Mouse (Mus musculus) hindbrain, embryonic 11.5 days (tissue): ENCODE results near the gene Wnt5b. TPM values are rescaled to one million over a fixed set of nuclear protein-coding genes. Genes with fewer than 3 reads are reported as not detected.
"Not testable (repeated sequence)": the region's sequence is repeated elsewhere in the genome, so short reads cannot be mapped to it uniquely, and the experiment has no call there.

Source experiments
- ATAC-seq: fragments of 200-750 bp; cut with Nextera tagmentation; 2 replicates; pipeline ENCODE4 v1.8.0; 2017; ENCODE audit warnings: mild to moderate bottlenecking, moderate TSS enrichment, moderate library complexity; ENCODE audit not compliant: low FRiP score
- DNase-seq: peaks from one replicate; pipeline ENCODE4 v3.0.0-alpha.2; 2015; ENCODE audit warnings: low spot score
- H3K27ac ChIP-seq: fragments of 300-500 bp; sonication (generic); 2 replicates; pipeline ENCODE4 v1.5.1; 2014; ENCODE audit warnings: mild to moderate bottlenecking, low read depth, low read length
- H3K27me3 ChIP-seq: fragments of 300-500 bp; sonication (generic); 2 replicates; pipeline ENCODE4 v1.6.1; 2014; ENCODE audit warnings: mild to moderate bottlenecking, low read length, moderate library complexity, mixed read lengths; ENCODE audit not compliant: control insufficient read depth, insufficient read depth
- H3K36me3 ChIP-seq: fragments of 300-500 bp; sonication (generic); 2 replicates; pipeline ENCODE4 v1.6.1; 2014; ENCODE audit warnings: mild to moderate bottlenecking, low read length, moderate library complexity, mixed read lengths; ENCODE audit not compliant: control insufficient read depth, insufficient read depth
- H3K4me1 ChIP-seq: fragments of 300-500 bp; sonication (generic); replicated peaks from 2 replicates; pipeline ENCODE4 v1.6.1; 2014; ENCODE audit warnings: low read length, mixed read lengths; ENCODE audit not compliant: control insufficient read depth, insufficient read depth
- H3K4me2 ChIP-seq: fragments of 300-500 bp; sonication (generic); replicated peaks from 2 replicates; pipeline ENCODE4 v1.6.1; 2014; ENCODE audit warnings: mild to moderate bottlenecking, low read depth, low read length
- H3K4me3 ChIP-seq: fragments of 300-500 bp; sonication (generic); 2 replicates; pipeline ENCODE4 v1.5.1; 2014; ENCODE audit warnings: low read depth, low read length
- H3K9ac ChIP-seq: fragments of 300-500 bp; sonication (generic); 2 replicates; pipeline ENCODE4 v1.6.1; 2014; ENCODE audit warnings: low read depth, low read length
- H3K9me3 ChIP-seq: fragments of 300-500 bp; sonication (generic); 2 replicates; pipeline ENCODE4 v1.6.1; 2016; ENCODE audit warnings: low read length; ENCODE audit not compliant: control insufficient read depth
- whole genome bisulfite sequencing: fragments of 180-500 bp; shearing (Covaris S2); extraction: QIAGEN DNeasy Blood & Tissue Kit; methylation state at CpG from one replicate; pipeline ENCODE4 v1.1.7; 2014; 5-methylcytosine and 5-hydroxymethylcytosine counted together
- polyA plus RNA-seq: library from polyadenylated mRNA; unstranded; fragments of >200 nt; fragmentation: Nextera tagmentation; extraction: Ambion mirVana; gene quantifications from 2 replicates; pipeline ENCODE4 v1.2.1, GENCODE M21; 2014

Wnt5b gene
- polyA plus RNA-seq, 1 experiment from 2014 or later = 5.8 TPM

- H3K36me3 ChIP-seq = no peaks in the 10 kb centered on the region
- H3K4me3 ChIP-seq = no peak overlapping the region
- H3K9ac ChIP-seq = no peak overlapping the region
- H3K4me2 ChIP-seq = no peak overlapping the region
- H3K27ac ChIP-seq = no peak overlapping the region
- no peaks in the 10 kb centered on the region; the same call in 1 of the 2 replicates for H3K4me1 ChIP-seq
- ATAC-seq (no peak), DNase-seq (no peak)
- 82% methylated on average over 11 of the region's 11 CpGs for WGBS
- H3K9me3 ChIP-seq = no peaks in the 10 kb centered on the region
- peaks cover 3% of the 10 kb centered on the region; the same call in 1 of the 2 replicates for H3K27me3 ChIP-seq
Measured at GRCm38 (mm10) chr6:119445671-119446607, 98.2 kb downstream of the Wnt5b start.

DNA sequence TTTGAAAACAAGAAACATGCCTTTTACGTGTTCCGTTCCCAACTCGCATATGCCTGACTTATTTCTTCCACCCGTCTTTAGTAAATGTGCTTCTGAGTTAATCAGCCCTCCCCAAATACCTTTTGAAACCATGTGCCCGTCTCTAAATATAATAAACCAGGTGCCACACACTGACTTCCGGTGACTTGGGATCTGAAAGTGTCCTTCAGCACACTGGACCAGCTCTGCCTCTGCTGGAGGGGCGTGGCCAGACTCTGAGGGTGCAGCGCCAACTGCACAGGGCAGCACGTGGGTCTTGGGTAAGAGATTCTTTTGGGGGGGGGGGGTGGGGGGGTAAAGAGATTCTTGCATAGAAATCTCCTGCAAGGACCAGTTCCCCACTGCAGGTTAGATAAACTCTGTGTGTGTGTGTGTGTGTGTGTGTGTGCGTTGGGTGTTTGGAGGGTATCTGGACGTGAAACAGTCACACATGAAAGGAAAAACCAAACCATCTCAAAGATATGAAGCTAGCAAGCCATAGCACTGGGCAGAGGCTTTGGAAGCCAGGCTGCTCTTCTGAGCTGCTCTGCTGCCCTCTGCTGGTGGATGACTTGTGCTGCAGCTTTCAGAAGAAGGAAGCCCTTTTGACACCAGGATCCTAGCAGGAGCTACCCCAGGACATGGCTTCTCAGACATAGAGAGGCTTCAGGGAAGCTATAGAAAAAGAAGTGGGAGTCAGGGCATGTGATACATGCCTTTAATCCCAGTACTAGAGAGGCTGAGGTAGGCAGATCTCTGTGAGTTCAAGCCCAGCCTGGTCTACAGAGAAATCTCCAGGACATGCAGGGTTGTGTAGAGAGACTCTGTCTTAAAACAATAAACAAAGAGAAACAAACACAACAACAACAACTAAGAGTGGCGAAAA is 100.2 kb downstream of the Wnt5b start:
- peak; percentile 65 for ATAC-seq
- WGBS = 50% methylated on average over 12 of the region's 12 CpGs

GRCm38 (mm10) chr6:119442729-119443128 is 101.4 kb downstream of the Wnt5b start:
- not testable (repeated sequence) for H3K9ac ChIP-seq, H3K4me3 ChIP-seq, H3K36me3 ChIP-seq, H3K9me3 ChIP-seq, ATAC-seq, H3K27ac ChIP-seq, H3K27me3 ChIP-seq, H3K4me2 ChIP-seq, H3K4me1 ChIP-seq
- WGBS = 86% methylated on average over 5 of the region's 5 CpGs
- DNase-seq = peak; percentile 19

More for the DNA sequence above, 100.2 kb downstream of the Wnt5b start:
- H3K4me2 ChIP-seq = no peak overlapping the region
- peak; percentile 93 for DNase-seq
- no peaks in the 10 kb centered on the region for H3K36me3 ChIP-seq
- H3K4me3 ChIP-seq = no peak overlapping the region
- no peaks in the 10 kb centered on the region for H3K27me3 ChIP-seq
- H3K9me3 ChIP-seq = no peaks in the 10 kb centered on the region
- H3K9ac ChIP-seq = no peak overlapping the region
- no peak overlapping the region for H3K27ac ChIP-seq
- no peaks in the 10 kb centered on the region; the same call in 1 of the 2 replicates for H3K4me1 ChIP-seq

- Histone ChIP-seq H3K9me3 (no peaks in the 10 kb centered on the region), H3K9ac (no peak overlapping the region), H3K27ac (peak overlapping the region; percentile 47), H3K4me1 (peaks cover 3% of the 10 kb centered on the region), H3K27me3 (no peaks in the 10 kb centered on the region), H3K4me3 (no peak overlapping the region), H3K4me2 (no peak overlapping the region), H3K36me3 (no peaks in the 10 kb centered on the region)
- no peak for DNase-seq
- WGBS = 42% methylated on average over 8 of the region's 8 CpGs
- ATAC-seq = peak; percentile 84
Measured at GRCm38 (mm10) chr6:119437894-119438761, 106.0 kb downstream of the Wnt5b start.

DNA sequence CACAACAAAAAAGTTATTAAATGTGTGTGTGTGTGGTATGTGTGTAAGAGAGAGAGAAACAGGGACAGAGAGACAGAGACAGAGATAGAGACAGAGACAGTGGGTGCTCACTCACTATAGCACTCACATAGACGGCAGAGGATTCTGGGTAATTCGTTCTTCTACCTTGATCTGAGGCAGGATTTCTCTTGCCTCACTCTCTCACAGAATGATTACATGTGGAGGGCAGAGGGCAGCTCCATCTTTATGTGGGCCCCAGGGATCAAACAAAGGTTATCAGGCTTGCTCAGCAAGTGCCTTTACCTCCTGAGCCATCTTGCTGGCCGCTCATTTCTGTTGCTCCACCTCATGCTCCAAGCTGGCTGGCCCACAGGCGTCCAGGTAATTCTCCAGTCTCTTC is 109.8 kb downstream of the Wnt5b start:
- no peak overlapping the region for H3K4me3 ChIP-seq
- no peaks in the 10 kb centered on the region for H3K36me3 ChIP-seq
- H3K9ac ChIP-seq = no peak overlapping the region
- 84% methylated on average over 4 of the region's 4 CpGs for WGBS
- ATAC-seq = no peak
- peaks cover 3% of the 10 kb centered on the region for H3K4me1 ChIP-seq
- H3K27me3 ChIP-seq = no peaks in the 10 kb centered on the region
- no peak overlapping the region for H3K27ac ChIP-seq
- no peak for DNase-seq
- no peak overlapping the region for H3K4me2 ChIP-seq
- no peaks in the 10 kb centered on the region for H3K9me3 ChIP-seq

DNA sequence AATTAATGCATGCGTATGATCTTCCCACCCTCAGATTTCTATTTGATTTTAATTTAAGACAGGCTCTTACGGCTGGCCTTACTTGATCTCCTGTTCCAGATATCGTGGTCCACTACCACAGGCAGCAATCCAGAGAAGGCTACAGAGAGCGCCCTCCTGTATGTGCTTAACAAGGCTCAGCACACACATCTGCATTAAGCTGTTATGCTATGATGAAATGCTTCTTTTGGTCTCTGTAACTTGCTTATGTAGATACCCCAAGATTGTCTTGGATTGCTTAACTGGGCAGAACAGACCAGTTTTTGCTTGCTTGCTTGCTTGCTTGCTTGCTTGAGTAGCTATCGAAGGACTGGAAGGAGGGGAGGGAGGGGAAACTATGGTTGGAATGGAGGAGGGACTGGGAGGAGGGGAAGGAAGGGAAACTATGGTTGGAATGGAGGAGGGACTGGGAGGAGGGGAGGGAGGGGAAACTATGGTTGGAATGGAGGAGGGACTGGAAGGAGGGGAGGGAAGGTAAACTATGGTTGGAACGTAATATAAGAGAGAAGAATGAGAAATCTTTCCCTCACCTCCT is 112.3 kb downstream of the Wnt5b start:
- H3K4me2 ChIP-seq = no peak overlapping the region
- H3K4me1 ChIP-seq = no peaks in the 10 kb centered on the region
- no peak overlapping the region for H3K27ac ChIP-seq
- H3K27me3 ChIP-seq = no peaks in the 10 kb centered on the region
- DNase-seq (no peak), ATAC-seq (no peak)
- WGBS = 81% methylated on average over 6 of the region's 6 CpGs
- no peaks in the 10 kb centered on the region for H3K36me3 ChIP-seq
- H3K9me3 ChIP-seq = no peaks in the 10 kb centered on the region
- no peak overlapping the region for H3K9ac ChIP-seq
- no peak overlapping the region for H3K4me3 ChIP-seq

DNA sequence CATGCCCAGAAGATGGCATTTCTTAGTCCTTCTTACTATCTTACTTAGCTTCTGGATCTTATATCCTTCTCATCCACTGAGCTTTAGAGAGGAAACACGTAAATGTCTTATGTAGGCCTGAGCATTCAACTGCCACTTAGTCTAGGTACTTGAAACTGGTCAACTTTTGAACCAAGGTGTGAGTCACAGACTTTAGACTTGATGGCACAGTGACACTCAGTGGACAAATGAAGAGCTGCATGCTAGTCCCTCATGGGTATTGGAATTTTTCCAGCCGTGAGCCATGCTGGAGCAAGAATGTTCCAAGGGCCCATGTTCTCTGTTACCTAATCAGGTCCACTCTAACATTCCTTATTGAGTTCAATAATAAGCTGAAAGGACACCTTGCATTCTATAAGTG is 113.6 kb downstream of the Wnt5b start:
- no peaks in the 10 kb centered on the region for H3K9me3 ChIP-seq
- H3K4me2 ChIP-seq = no peak overlapping the region
- no peaks in the 10 kb centered on the region for H3K36me3 ChIP-seq
- H3K27me3 ChIP-seq = no peaks in the 10 kb centered on the region
- H3K4me1 ChIP-seq = no peaks in the 10 kb centered on the region
- DNase-seq = peak; percentile 50
- whole genome bisulfite sequencing = 46% methylated on average over 2 of the region's 2 CpGs
- no peak overlapping the region for H3K4me3 ChIP-seq
- no peak overlapping the region for H3K27ac ChIP-seq
- H3K9ac ChIP-seq = no peak overlapping the region
- ATAC-seq = no peak

GRCm38 (mm10) chr6:119429311-119429710 is 114.8 kb downstream of the Wnt5b start:
- Histone ChIP-seq H3K9ac (no peak overlapping the region), H3K36me3 (no peaks in the 10 kb centered on the region), H3K27me3 (no peaks in the 10 kb centered on the region), H3K4me2 (no peak overlapping the region), H3K4me3 (no peak overlapping the region), H3K9me3 (no peaks in the 10 kb centered on the region), H3K4me1 (no peaks in the 10 kb centered on the region), H3K27ac (no peak overlapping the region)
- WGBS = 98% methylated on average over 13 of the region's 13 CpGs
- no peak for ATAC-seq
- DNase-seq = no peak
